Mouse (Mus musculus): ENCODE results near the gene Fam178b. TPM values are rescaled to one million over a fixed set of nuclear protein-coding genes. Genes with fewer than 3 reads are reported as not detected.
"Not testable (repeated sequence)": the region's sequence is repeated elsewhere in the genome, so short reads cannot be mapped to it uniquely, and the experiment has no call there.

The Fam178b gene
- polyA plus RNA-seq, 1 experiment from 2014 or later, result 3.4 TPM

DNA sequence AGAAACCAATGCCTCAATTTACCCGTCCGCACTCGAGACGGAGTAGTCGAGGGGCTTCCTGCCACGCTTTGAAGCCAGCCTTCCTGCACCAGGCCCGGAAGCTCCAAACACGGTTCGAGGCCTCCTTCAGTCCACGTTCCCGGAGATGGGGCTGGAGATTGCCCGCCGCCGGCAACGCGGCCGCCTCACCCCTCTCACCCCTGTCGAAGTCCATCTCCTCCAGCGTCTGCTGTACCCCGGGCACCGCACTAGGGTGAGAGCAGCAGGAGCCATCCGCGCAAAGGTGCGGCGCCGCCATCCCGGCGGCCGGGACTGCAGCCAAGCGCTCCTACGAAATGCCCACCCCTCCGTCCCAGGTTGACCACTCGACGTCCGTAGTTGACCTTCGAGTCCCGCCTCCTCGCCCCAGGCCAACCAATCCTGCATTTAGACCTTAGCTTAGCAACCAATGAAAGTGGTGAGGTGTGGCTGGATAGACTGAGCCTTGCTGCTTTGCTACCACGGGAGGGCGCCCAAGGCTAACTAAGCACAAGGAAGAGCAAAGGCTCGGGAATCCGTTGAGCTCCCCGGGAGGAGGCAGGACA, 136.0 kb downstream of the Fam178b start, which contains the start of gene Ankrd39:
Ankrd39 (minus strand) TSS at position 558 of the 584 bp plus-strand sequence.
- Histone ChIP-seq H3K9me3 (no peaks in the 10 kb centered on the region), H3K4me3 (peak within 1 kb of the TSS; percentile 72), H3K27me3 (no peaks in the 10 kb centered on the region), H3K36me3 (peaks cover 32% of the 10 kb centered on the region), H3K4me1 (peaks cover 47% of the 10 kb centered on the region), H3K4me2 (peak within 1 kb of the TSS; percentile 71), H3K9ac (peak within 1 kb of the TSS; percentile 65), H3K27ac (peak within 1 kb of the TSS; percentile 78)
- ATAC-seq (ENCODE audit: borderline replicate concordance, extremely low read depth, low FRiP score, low TSS enrichment), result peak; percentile 98
- WGBS, result under 1% methylated on average over 43 of the region's 43 CpGs

- peaks cover 31% of the 10 kb centered on the region for H3K36me3 ChIP-seq
- H3K4me1 ChIP-seq, result peaks cover 43% of the 10 kb centered on the region
- H3K9ac ChIP-seq, result peak overlapping the region; percentile 65
- no peaks in the 10 kb centered on the region for H3K27me3 ChIP-seq
- no peak overlapping the region for H3K27ac ChIP-seq
- peak overlapping the region; percentile 71 for H3K4me2 ChIP-seq
- ATAC-seq (ENCODE audit: borderline replicate concordance, extremely low read depth, low FRiP score, low TSS enrichment), result no peak
- peak overlapping the region; percentile 72 for H3K4me3 ChIP-seq
- no peaks in the 10 kb centered on the region for H3K9me3 ChIP-seq
- WGBS, result 67% methylated on average over 19 of the region's 19 CpGs
These were observed 137.0 kb downstream of the Fam178b start for GRCm38 (mm10) chr1:36545845-36546600.

DNA sequence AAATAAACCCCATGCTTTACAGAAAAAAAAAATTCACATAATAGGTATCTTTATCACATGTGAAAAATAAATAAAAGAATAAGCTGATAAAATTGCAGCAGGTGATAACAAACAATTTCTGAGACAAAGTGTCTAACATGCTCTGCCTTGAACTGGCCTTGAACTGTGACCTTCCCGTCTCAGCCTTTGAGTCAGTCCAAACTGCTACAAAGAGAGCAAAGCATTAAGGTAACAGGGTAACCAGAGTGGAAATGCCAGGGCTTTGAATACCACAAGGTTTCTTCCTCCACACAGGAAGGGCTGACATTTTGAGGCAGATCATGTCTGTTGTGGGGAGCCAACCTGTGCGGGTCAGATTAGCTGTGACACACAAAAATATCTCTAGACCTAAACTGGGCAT, 137.6 kb downstream of the Fam178b start:
- 78% methylated on average over 2 of the region's 2 CpGs for WGBS
- no peak overlapping the region for H3K4me3 ChIP-seq
- no peak overlapping the region for H3K27ac ChIP-seq

DNA sequence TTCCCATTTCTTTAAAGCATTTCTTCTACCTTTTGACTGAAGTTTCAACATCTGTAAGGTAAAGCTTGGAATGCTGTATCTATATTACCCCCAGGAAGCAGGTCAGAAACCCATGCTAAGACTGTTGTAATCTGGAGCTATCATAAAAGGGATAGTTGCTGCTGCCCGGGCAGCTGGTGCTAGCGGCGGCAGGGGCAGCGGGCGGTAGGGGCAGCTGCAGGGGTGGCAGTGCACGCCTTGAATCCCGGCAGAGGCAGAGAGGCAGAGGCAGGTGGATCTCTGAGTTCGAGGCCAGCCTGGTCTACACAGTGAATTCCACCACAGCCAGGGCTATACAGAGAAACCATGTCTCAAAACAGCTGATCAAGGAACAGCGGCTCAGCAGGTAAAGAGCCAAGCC, 140.1 kb downstream of the Fam178b start:
- Histone ChIP-seq H3K9ac (no peak overlapping the region), H3K4me2 (no peak overlapping the region), H3K4me3 (no peak overlapping the region), H3K9me3 (no peaks in the 10 kb centered on the region), H3K36me3 (peaks cover 31% of the 10 kb centered on the region), H3K4me1 (peaks cover 15% of the 10 kb centered on the region), H3K27ac (no peak overlapping the region), H3K27me3 (no peaks in the 10 kb centered on the region)
- ATAC-seq (ENCODE audit: borderline replicate concordance, extremely low read depth, low FRiP score, low TSS enrichment), result no peak
- 94% methylated on average over 9 of the region's 9 CpGs for WGBS

More for the DNA sequence above, 137.6 kb downstream of the Fam178b start:
- no peak overlapping the region for H3K4me2 ChIP-seq
- H3K9me3 ChIP-seq, result no peaks in the 10 kb centered on the region
- no peaks in the 10 kb centered on the region for H3K27me3 ChIP-seq
- no peak overlapping the region for H3K9ac ChIP-seq
- ATAC-seq (ENCODE audit: borderline replicate concordance, extremely low read depth, low FRiP score, low TSS enrichment), result no peak
- H3K36me3 ChIP-seq, result peaks cover 29% of the 10 kb centered on the region
- peaks cover 36% of the 10 kb centered on the region for H3K4me1 ChIP-seq

GRCm38 (mm10) chr1:36541844-36542243, 141.1 kb downstream of the Fam178b start:
- Histone ChIP-seq H3K4me1 (peaks cover 8% of the 10 kb centered on the region), H3K4me3 (no peak overlapping the region), H3K4me2 (no peak overlapping the region), H3K27ac (no peak overlapping the region), H3K9ac (no peak overlapping the region), H3K36me3 (peaks cover 31% of the 10 kb centered on the region), H3K9me3 (no peaks in the 10 kb centered on the region), H3K27me3 (no peaks in the 10 kb centered on the region)
- 95% methylated on average over 16 of the region's 16 CpGs for WGBS
- no peak for ATAC-seq (ENCODE audit: borderline replicate concordance, extremely low read depth, low FRiP score, low TSS enrichment)

GRCm38 (mm10) chr1:36540807-36541206, 142.2 kb downstream of the Fam178b start:
- no peaks in the 10 kb centered on the region; the same call in 1 of the 2 replicates for H3K4me1 ChIP-seq
- no peak for ATAC-seq (ENCODE audit: borderline replicate concordance, extremely low read depth, low FRiP score, low TSS enrichment)
- H3K4me3 ChIP-seq, result no peak overlapping the region
- no peak overlapping the region for H3K27ac ChIP-seq
- H3K36me3 ChIP-seq, result peaks cover 31% of the 10 kb centered on the region
- H3K4me2 ChIP-seq, result no peak overlapping the region
- H3K9me3 ChIP-seq, result no peaks in the 10 kb centered on the region
- no peaks in the 10 kb centered on the region for H3K27me3 ChIP-seq
- no peak overlapping the region for H3K9ac ChIP-seq
- 95% methylated on average over 12 of the region's 12 CpGs for WGBS

DNA sequence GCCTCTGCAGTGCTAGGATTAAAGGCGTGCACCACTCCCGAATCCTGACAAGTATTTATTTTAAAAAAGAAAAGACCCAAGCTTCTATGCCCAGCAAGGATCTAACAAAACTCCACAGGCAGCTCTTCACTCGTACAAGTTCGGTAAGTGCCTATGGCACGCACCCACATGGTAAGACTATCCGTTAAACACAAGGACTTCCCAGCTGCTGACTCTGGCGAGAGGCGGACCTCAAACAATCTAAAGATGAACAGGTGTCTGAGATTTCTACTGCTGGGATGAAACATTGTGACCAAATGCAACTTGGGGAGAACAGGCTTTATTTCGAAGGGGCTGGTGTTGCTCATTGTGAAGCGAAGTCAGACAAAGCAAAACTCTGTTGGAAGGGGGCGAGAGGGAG, 142.9 kb downstream of the Fam178b start:
- no peaks in the 10 kb centered on the region for H3K4me1 ChIP-seq
- no peak overlapping the region for H3K4me3 ChIP-seq
- peaks cover 31% of the 10 kb centered on the region for H3K36me3 ChIP-seq
- H3K4me2 ChIP-seq, result no peak overlapping the region
- no peak overlapping the region for H3K9ac ChIP-seq
- no peaks in the 10 kb centered on the region for H3K9me3 ChIP-seq
- 86% methylated on average over 11 of the region's 11 CpGs for WGBS
- no peak for ATAC-seq (ENCODE audit: borderline replicate concordance, extremely low read depth, low FRiP score, low TSS enrichment)
- H3K27me3 ChIP-seq, result no peaks in the 10 kb centered on the region
- H3K27ac ChIP-seq, result no peak overlapping the region

- H3K27ac ChIP-seq, result no peak within 1 kb of the TSS
- peaks cover 31% of the 10 kb centered on the region for H3K36me3 ChIP-seq
- no peaks in the 10 kb centered on the region for H3K9me3 ChIP-seq
- H3K27me3 ChIP-seq, result no peaks in the 10 kb centered on the region
- WGBS, result 41% methylated on average over 9 of the region's 9 CpGs
- no peak within 1 kb of the TSS for H3K4me3 ChIP-seq
- no peak within 1 kb of the TSS for H3K4me2 ChIP-seq
- no peak within 1 kb of the TSS for H3K9ac ChIP-seq
- peak; percentile 16; the same call in 1 of the 2 replicates for ATAC-seq (ENCODE audit: borderline replicate concordance, extremely low read depth, low FRiP score, low TSS enrichment)
- peaks cover 3% of the 10 kb centered on the region; the same call in 1 of the 2 replicates for H3K4me1 ChIP-seq
These were observed 143.8 kb downstream of the Fam178b start, which contains the start of gene Gm42417 for GRCm38 (mm10) chr1:36539186-36539585. Gm42417 (minus strand) TSS chr1:36539429.

- no peak overlapping the region for H3K9ac ChIP-seq
- WGBS, result 77% methylated on average over 4 of the region's 4 CpGs
- no peak for ATAC-seq (ENCODE audit: borderline replicate concordance, extremely low read depth, low FRiP score, low TSS enrichment)
These were observed 144.3 kb downstream of the Fam178b start for GRCm38 (mm10) chr1:36538727-36539126.

DNA sequence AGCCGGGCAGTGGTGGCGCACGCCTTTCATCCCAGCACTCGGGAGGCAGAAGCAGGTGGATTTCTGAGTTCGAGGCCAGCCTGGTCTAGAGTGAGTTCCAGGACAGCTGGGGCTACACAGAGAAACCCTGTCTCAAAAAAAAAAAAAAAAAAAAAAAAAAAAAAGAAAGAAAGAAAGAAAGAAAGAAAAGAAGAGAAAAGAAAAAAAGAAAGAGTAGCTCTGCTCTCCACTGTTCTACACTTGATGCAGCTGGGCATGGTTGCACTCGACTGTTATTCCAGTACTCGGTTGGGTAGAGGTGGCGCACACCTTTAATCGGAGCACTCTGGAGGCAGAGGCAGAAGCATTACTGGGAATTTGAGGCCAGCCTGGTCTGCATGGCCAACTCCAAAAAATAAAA, 146.2 kb downstream of the Fam178b start, which contains the start of gene Ankrd23:
Ankrd23 (minus strand) TSS at position 101 of the 400 bp plus-strand sequence.
- not testable (repeated sequence) for H3K4me2 ChIP-seq, H3K4me1 ChIP-seq
- 88% methylated on average over 9 of the region's 9 CpGs for whole genome bisulfite sequencing

More at GRCm38 (mm10) chr1:36538727-36539126, 144.3 kb downstream of the Fam178b start:
- Histone ChIP-seq H3K4me1 (peaks cover 8% of the 10 kb centered on the region; the same call in 1 of the 2 replicates), H3K4me2 (no peak overlapping the region), H3K9me3 (no peaks in the 10 kb centered on the region), H3K27me3 (no peaks in the 10 kb centered on the region), H3K27ac (no peak overlapping the region), H3K4me3 (no peak overlapping the region), H3K36me3 (peaks cover 31% of the 10 kb centered on the region)

DNA sequence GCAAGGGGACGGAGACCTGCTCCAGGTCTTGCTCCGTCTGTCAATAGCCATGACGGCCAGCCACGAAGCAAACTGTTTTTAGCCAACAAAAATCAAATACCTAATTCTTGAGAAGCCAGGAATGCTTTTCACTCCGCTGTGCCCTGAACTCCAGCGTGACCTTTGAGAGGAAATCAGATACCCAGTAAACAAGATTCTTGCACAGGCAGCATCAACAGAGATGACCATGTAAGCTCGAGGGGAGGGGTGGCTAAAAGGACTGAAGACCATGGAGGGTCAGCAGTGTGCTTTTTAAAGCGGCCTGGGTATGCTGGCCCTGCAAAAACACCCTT, 146.6 kb downstream of the Fam178b start:
- H3K4me3 ChIP-seq, result no peak overlapping the region
- H3K9ac ChIP-seq, result no peak overlapping the region
- no peak for ATAC-seq (ENCODE audit: borderline replicate concordance, extremely low read depth, low FRiP score, low TSS enrichment)
- peaks cover 9% of the 10 kb centered on the region; the same call in 1 of the 2 replicates for H3K4me1 ChIP-seq
- WGBS, result 58% methylated on average over 8 of the region's 8 CpGs
- H3K27me3 ChIP-seq, result no peaks in the 10 kb centered on the region
- peaks cover 25% of the 10 kb centered on the region for H3K36me3 ChIP-seq
- H3K4me2 ChIP-seq, result no peak overlapping the region
- H3K9me3 ChIP-seq, result no peaks in the 10 kb centered on the region
- no peak overlapping the region for H3K27ac ChIP-seq

More for the DNA sequence above, 146.2 kb downstream of the Fam178b start, which contains the start of gene Ankrd23:
- H3K9me3 ChIP-seq; H3K4me3 ChIP-seq; H3K9ac ChIP-seq; H3K27me3 ChIP-seq; ATAC-seq (ENCODE audit: borderline replicate concordance, extremely low read depth, low FRiP score, low TSS enrichment); H3K27ac ChIP-seq: not testable (repeated sequence)
- H3K36me3 ChIP-seq, result peaks cover 29% of the 10 kb centered on the region

Data from lung, embryonic 15.5 days (tissue).